Mouse (Mus musculus) spleen, postnatal 10 days (tissue): ENCODE results near the gene Eri3.

ENCODE experiments used
- DNase-seq, 2 experiments: peaks; one replicate each; pipeline ENCODE4 v3.0.0; 2021 to 2022; ENCODE audit warnings: low spot score in 2 of 2

Eri3 gene

GRCm38 (mm10) chr4:117658582-117659444, 108.6 kb downstream of the Eri3 start:
- peak in 1 of 2 experiments; percentile 35 for DNase-seq

- DNase-seq: no peak
Observed at GRCm38 (mm10) chr4:117660001-117660400, 109.8 kb downstream of the Eri3 start.

- no peak for DNase-seq
Observed at GRCm38 (mm10) chr4:117664411-117665137, 114.4 kb downstream of the Eri3 start.

GRCm38 (mm10) chr4:117665531-117665930, 115.4 kb downstream of the Eri3 start:
- DNase-seq: no peak

GRCm38 (mm10) chr4:117666054-117666453, 115.9 kb downstream of the Eri3 start:
- DNase-seq: no peak

- no peak for DNase-seq
Observed at GRCm38 (mm10) chr4:117669874-117670273, 119.7 kb downstream of the Eri3 start.

GRCm38 (mm10) chr4:117672042-117672441, 121.9 kb downstream of the Eri3 start:
- DNase-seq: no peak

- no peak for DNase-seq
Observed at GRCm38 (mm10) chr4:117673901-117674300, 123.7 kb downstream of the Eri3 start.

GRCm38 (mm10) chr4:117676903-117677302, 126.7 kb downstream of the Eri3 start:
- peak; percentile 67 to 84 for DNase-seq

- DNase-seq: no peak
Observed at GRCm38 (mm10) chr4:117680963-117681362, 130.8 kb downstream of the Eri3 start.

GRCm38 (mm10) chr4:117681931-117682461, 131.8 kb downstream of the Eri3 start, which contains the start of gene Dmap1:
Dmap1 (minus strand) TSS chr4:117682273.
- peak; percentile 84 to 86 for DNase-seq

- no peak for DNase-seq
Observed at GRCm38 (mm10) chr4:117682463-117682862, 132.3 kb downstream of the Eri3 start.

- DNase-seq: no peak
Observed at GRCm38 (mm10) chr4:117683048-117683768, 133.0 kb downstream of the Eri3 start.

GRCm38 (mm10) chr4:117686354-117686753, 136.2 kb downstream of the Eri3 start:
- DNase-seq: no peak

- DNase-seq: peak; percentile 30 to 69
Observed at GRCm38 (mm10) chr4:117705361-117705760, 155.2 kb downstream of the Eri3 start.

GRCm38 (mm10) chr4:117708780-117709550, 158.8 kb downstream of the Eri3 start:
- no peak for DNase-seq

GRCm38 (mm10) chr4:117712314-117712713, 162.1 kb downstream of the Eri3 start:
- DNase-seq: no peak

GRCm38 (mm10) chr4:117713303-117714098, 163.3 kb downstream of the Eri3 start:
- DNase-seq: no peak
